Mouse (Mus musculus) hindbrain, postnatal 0 days (tissue): ENCODE measurements around the gene Pou2f3. TPM values are rescaled to one million over a fixed set of nuclear protein-coding genes. Genes with fewer than 3 reads are reported as not detected.

Experiments used
- ATAC-seq: fragments of 200-750 bp; cut with Nextera tagmentation; 2 replicates; pipeline ENCODE4 v1.8.0; 2017; ENCODE audit warnings: mild to moderate bottlenecking, moderate TSS enrichment, moderate library complexity
- DNase-seq: peaks from one replicate; pipeline ENCODE4 v3.0.0-alpha.2; 2015; ENCODE audit warnings: low spot score
- H3K27ac ChIP-seq: fragments of 300-500 bp; sonication (generic); 2 replicates; pipeline ENCODE4 v1.5.1; 2014; ENCODE audit warnings: mild to moderate bottlenecking
- H3K27me3 ChIP-seq: fragments of 300-500 bp; sonication (generic); 2 replicates; pipeline ENCODE4 v1.6.1; 2014; ENCODE audit warnings: low read length, mixed read lengths; ENCODE audit not compliant: insufficient read depth
- H3K36me3 ChIP-seq: fragments of 300-500 bp; sonication (generic); 2 replicates; pipeline ENCODE4 v1.6.1; 2014; ENCODE audit warnings: low read length, mixed read lengths; ENCODE audit not compliant: insufficient read depth
- H3K4me1 ChIP-seq: fragments of 300-500 bp; sonication (generic); 2 replicates; pipeline ENCODE4 v1.6.1; 2014; ENCODE audit warnings: antibody characterized with exemption, low read length, mixed read lengths; ENCODE audit not compliant: insufficient read depth
- H3K4me2 ChIP-seq: fragments of 300-500 bp; sonication (generic); 2 replicates; pipeline ENCODE4 v1.6.1; 2014; ENCODE audit warnings: low read depth, mild to moderate bottlenecking, low read length, moderate library complexity, mixed read lengths
- H3K4me3 ChIP-seq: fragments of 300-500 bp; sonication (generic); 2 replicates; pipeline ENCODE4 v1.5.1; 2014; ENCODE audit warnings: low read length
- H3K9ac ChIP-seq: fragments of 300-500 bp; sonication (generic); replicated peaks from 2 replicates; pipeline ENCODE4 v1.6.1; 2014; ENCODE audit warnings: mild to moderate bottlenecking, low read length, moderate library complexity, mixed read lengths
- H3K9me3 ChIP-seq: fragments of 300-500 bp; sonication (generic); 2 replicates; pipeline ENCODE4 v1.6.1; 2016; ENCODE audit warnings: low read length, mixed read lengths
- CTCF ChIP-seq: IDR thresholded peaks from 2 replicates; pipeline ENCODE4 v1.5.1; 2016; ENCODE audit warnings: antibody characterized with exemption, control low read depth, low read depth
- WGBS: fragments of 180-500 bp; shearing (Covaris S2); extraction: QIAGEN DNeasy Blood & Tissue Kit; methylation state at CpG from one replicate; pipeline ENCODE4 v1.1.7; 2014; 5-methylcytosine and 5-hydroxymethylcytosine counted together
- polyA plus RNA-seq: library from polyadenylated mRNA; unstranded; fragments of >200 nt; fragmentation: Nextera tagmentation; extraction: Ambion mirVana; gene quantifications from 2 replicates; pipeline ENCODE4 v1.2.1, GENCODE M21; 2015
- total RNA-seq: library from RNA; depleted of rRNA; stranded (reverse); fragments of >200 nt; gene quantifications from 2 replicates; pipeline ENCODE4 v1.2.3, GENCODE M21; 2014; rRNA removed

The Pou2f3 gene
- total and polyA plus RNA-seq, 2 experiments from 2014 or later = 0.10 to 0.13 TPM

GRCm38 (mm10) chr9:43076163-43076562 lies 134.0 kb downstream of the Pou2f3 start:
- ATAC-seq (no peak), DNase-seq (no peak)
- Histone ChIP-seq H3K36me3 (no peaks in the 10 kb centered on the region), H3K4me1 (no peaks in the 10 kb centered on the region), H3K9me3 (no peaks in the 10 kb centered on the region), H3K4me2 (no peak overlapping the region), H3K27ac (no peak overlapping the region), H3K9ac (no peak overlapping the region), H3K4me3 (no peak overlapping the region), H3K27me3 (no peaks in the 10 kb centered on the region)
- WGBS = 74% methylated on average over 7 of the region's 7 CpGs
- TF ChIP-seq CTCF = no peak

- Histone ChIP-seq H3K4me3 (no peak overlapping the region), H3K9me3 (no peaks in the 10 kb centered on the region), H3K4me1 (no peaks in the 10 kb centered on the region), H3K4me2 (no peak overlapping the region), H3K36me3 (no peaks in the 10 kb centered on the region), H3K27me3 (no peaks in the 10 kb centered on the region), H3K27ac (no peak overlapping the region), H3K9ac (no peak overlapping the region)
- WGBS = 96% methylated on average over 1 of the region's 1 CpGs
- TF ChIP-seq CTCF = no peak
- ATAC-seq = no peak
- DNase-seq = no peak
Measured at GRCm38 (mm10) chr9:43074611-43075010, 135.6 kb downstream of the Pou2f3 start.

Other genes with a start within 250 kb of the Pou2f3 start
- gene Arhgef12, start 103.1 kb downstream of the Pou2f3 start, total RNA-seq = 86.0 and 116 TPM in 2 replicates
- gene Arhgef12, start 103.1 kb downstream of the Pou2f3 start, polyA plus RNA-seq = 14.0 and 14.9 TPM in 2 replicates
- 11.6 and 14.4 TPM in 2 replicates for gene Tmem136, start 93.8 kb downstream of the Pou2f3 start, total RNA-seq
- 8.4 and 8.8 TPM in 2 replicates for gene Tmem136, start 93.8 kb downstream of the Pou2f3 start, polyA plus RNA-seq
- gene Oaf, start 29.5 kb upstream of the Pou2f3 start, total RNA-seq = 5.6 and 8.0 TPM in 2 replicates
- 6.2 TPM in 2 replicates for gene Oaf, start 29.5 kb upstream of the Pou2f3 start, polyA plus RNA-seq
- 0.05 and 0.14 TPM in 2 replicates for gene Trim29, start 100.5 kb upstream of the Pou2f3 start, total RNA-seq
- gene Trim29, start 100.5 kb upstream of the Pou2f3 start, polyA plus RNA-seq = 0.35 and 0.45 TPM in 2 replicates